Mouse (Mus musculus): ENCODE measurements around the gene Gatc. TPM values are rescaled to one million over a fixed set of nuclear protein-coding genes. Genes with fewer than 3 reads are reported as not detected.

Gene Gatc
- polyA plus RNA-seq, 1 experiment from 2014 or later: 51.5 TPM

Other genes starting within 250 kb of the Gatc start
- gene Gm10401, start 242.9 kb downstream of the Gatc start, polyA plus RNA-seq (2014; fragmentation: Nextera tagmentation; extraction: Ambion mirVana): 22.0 and 33.1 TPM in 2 replicates
- gene Acads, start 221.8 kb downstream of the Gatc start, polyA plus RNA-seq (2014; fragmentation: Nextera tagmentation; extraction: Ambion mirVana): 30.1 and 31.5 TPM in 2 replicates
- gene Unc119b, start 206.2 kb downstream of the Gatc start, polyA plus RNA-seq (2014; fragmentation: Nextera tagmentation; extraction: Ambion mirVana): 81.2 and 83.3 TPM in 2 replicates
- 56.3 and 56.4 TPM in 2 replicates for gene Mlec, start 183.0 kb downstream of the Gatc start, polyA plus RNA-seq (2014; fragmentation: Nextera tagmentation; extraction: Ambion mirVana)
- 1.2 and 1.5 TPM in 2 replicates for gene Cabp1, start 146.8 kb downstream of the Gatc start, polyA plus RNA-seq (2014; fragmentation: Nextera tagmentation; extraction: Ambion mirVana)
- gene Pop5, start 105.3 kb downstream of the Gatc start, polyA plus RNA-seq (2014; fragmentation: Nextera tagmentation; extraction: Ambion mirVana): 98.4 and 105 TPM in 2 replicates
- 109 and 110 TPM in 2 replicates for gene Rnf10, start 68.3 kb downstream of the Gatc start, polyA plus RNA-seq (2014; fragmentation: Nextera tagmentation; extraction: Ambion mirVana)
- 57.1 and 58.2 TPM in 2 replicates for gene Coq5, start 61.5 kb downstream of the Gatc start, polyA plus RNA-seq (2014; fragmentation: Nextera tagmentation; extraction: Ambion mirVana)
- 1,518 and 1,534 TPM in 2 replicates for gene Dynll1, start 40.2 kb downstream of the Gatc start, polyA plus RNA-seq (2014; fragmentation: Nextera tagmentation; extraction: Ambion mirVana)
- gene Srsf9, start 14.0 kb downstream of the Gatc start, polyA plus RNA-seq (2014; fragmentation: Nextera tagmentation; extraction: Ambion mirVana): 373 and 388 TPM in 2 replicates
- gene Triap1, start within 50 bp of the Gatc start, polyA plus RNA-seq (2014; fragmentation: Nextera tagmentation; extraction: Ambion mirVana): 56.4 and 59.4 TPM in 2 replicates
- gene Cox6a1, start 7.8 kb upstream of the Gatc start, polyA plus RNA-seq (2014; fragmentation: Nextera tagmentation; extraction: Ambion mirVana): 674 and 731 TPM in 2 replicates
- gene Msi1, start 88.4 kb upstream of the Gatc start, polyA plus RNA-seq (2014; fragmentation: Nextera tagmentation; extraction: Ambion mirVana): 202 and 219 TPM in 2 replicates
- not detected in 2 replicates for gene Pla2g1b, start 125.1 kb upstream of the Gatc start, polyA plus RNA-seq (2014; fragmentation: Nextera tagmentation; extraction: Ambion mirVana)
- 20.6 and 22.0 TPM in 2 replicates for gene Sirt4, start 143.5 kb upstream of the Gatc start, polyA plus RNA-seq (2014; fragmentation: Nextera tagmentation; extraction: Ambion mirVana)
- gene Pxn, start 165.5 kb upstream of the Gatc start, polyA plus RNA-seq (2014; fragmentation: Nextera tagmentation; extraction: Ambion mirVana): 11.9 and 12.3 TPM in 2 replicates
- gene Rplp0, start 218.3 kb upstream of the Gatc start, polyA plus RNA-seq (2014; fragmentation: Nextera tagmentation; extraction: Ambion mirVana): 1,156 and 1,197 TPM in 2 replicates
- gene Gcn1l1, start 224.1 kb upstream of the Gatc start, polyA plus RNA-seq (2014; fragmentation: Nextera tagmentation; extraction: Ambion mirVana): 54.8 and 62.4 TPM in 2 replicates

Measured in forebrain, embryonic 11.5 days (tissue).